Comparison of ENCODE assay signal across 9 mouse cellular contexts in genomic region chr3:152821202-152821601, GRCm38 (mm10).
A peak's percentile ranks its signal among the peaks of the same experiment; 100 is the strongest.
DNase-seq lines count a peak whose midpoint lies in the region; ATAC-seq lines count a peak whose summit lies in the region.
"Had no signal": no experiment of that assay in that cellular context is flagged by ENCODE, and none has a peak within 500 bp of the region (broad histone marks: within the 10 kb centered on the region; RNA-seq: fewer than 3 reads in every experiment).

No protein-coding gene starts in this region.

- no peaks in the 10 kb centered on the region for H3K9me3 ChIP-seq in stomach, embryonic 16.5 days (replicated peaks; ENCODE audit: control insufficient read depth, low read length)
- H3K9me3 ChIP-seq: embryonic facial prominence, embryonic 15.5 days; midbrain, embryonic 12.5 days had no signal

- H3K36me3 ChIP-seq in stomach, embryonic 16.5 days (ENCODE audit: control insufficient read depth, insufficient read depth, low read length): no peaks in the 10 kb centered on the region
- H3K36me3 ChIP-seq: embryonic facial prominence, embryonic 15.5 days; midbrain, embryonic 12.5 days had no signal

- no peak overlapping the region for H3K4me2 ChIP-seq in stomach, embryonic 16.5 days (ENCODE audit: low read depth, low read length)
- H3K4me2 ChIP-seq: embryonic facial prominence, embryonic 15.5 days; midbrain, embryonic 12.5 days had no signal

- no peak overlapping the region for H3K27ac ChIP-seq in stomach, embryonic 16.5 days (ENCODE audit: low read length)
- H3K27ac ChIP-seq: embryonic facial prominence, embryonic 15.5 days; midbrain, embryonic 12.5 days had no signal

- ATAC-seq in common myeloid progenitor, adult 5-6 weeks (replicated peaks; ENCODE audit: low read depth, poor library complexity, severe bottlenecking): peak; percentile 95
- peak; percentile 51 to 59; a peak in 3 of 4 replicates for ATAC-seq in hematopoietic stem cell, adult 5-6 weeks (replicated peaks in 1 of 2; ENCODE audit: insufficient read depth in 1 of 2, low FRiP score in 2 of 2, low TSS enrichment in 1 of 2, low read depth in 1 of 2, poor library complexity in 2 of 2, severe bottlenecking in 2 of 2)
- peak; percentile 44; the same call in 1 of the 2 replicates for ATAC-seq in stomach, embryonic 16.5 days (ENCODE audit: insufficient read depth, low FRiP score)
- ATAC-seq in cerebellum, adult (ENCODE audit: insufficient number of reproducible peaks, low FRiP score, low TSS enrichment): no peak

- H3K9ac ChIP-seq in stomach, embryonic 16.5 days (ENCODE audit: low read length): no peak overlapping the region
- H3K9ac ChIP-seq: embryonic facial prominence, embryonic 15.5 days; midbrain, embryonic 12.5 days had no signal

- peak; percentile 6 to 9 for DNase-seq in spleen, postnatal 14 days (ENCODE audit: low spot score in 2 of 2)
- no peak for DNase-seq in spleen, adult 12 weeks (ENCODE audit: low spot score)
- DNase-seq in lung, adult 18-20 months: peak; percentile 7 to 19

- no peaks in the 10 kb centered on the region for H3K4me1 ChIP-seq in stomach, embryonic 16.5 days (ENCODE audit: control insufficient read depth, insufficient read depth, low read length)
- H3K4me1 ChIP-seq: embryonic facial prominence, embryonic 15.5 days; midbrain, embryonic 12.5 days had no signal

- WGBS in stomach, embryonic 16.5 days: 47% methylated on average over 14 of the region's 14 CpGs

- H3K27me3 ChIP-seq in stomach, embryonic 16.5 days (ENCODE audit: control insufficient read depth, insufficient read depth, low read length): no peaks in the 10 kb centered on the region
- H3K27me3 ChIP-seq: embryonic facial prominence, embryonic 15.5 days; midbrain, embryonic 12.5 days had no signal

- H3K4me3 ChIP-seq in stomach, embryonic 16.5 days (replicated peaks; ENCODE audit: low read length): no peak overlapping the region
- H3K4me3 ChIP-seq: embryonic facial prominence, embryonic 15.5 days; midbrain, embryonic 12.5 days had no signal
